Mouse (Mus musculus): ENCODE results near the gene Tbl1x.

Gene Tbl1x

GRCm38 (mm10) chrX:77608947-77609703 lies 98.3 kb downstream of the Tbl1x start:
- peak; percentile 67 for ATAC-seq (ENCODE audit: low TSS enrichment)

DNA sequence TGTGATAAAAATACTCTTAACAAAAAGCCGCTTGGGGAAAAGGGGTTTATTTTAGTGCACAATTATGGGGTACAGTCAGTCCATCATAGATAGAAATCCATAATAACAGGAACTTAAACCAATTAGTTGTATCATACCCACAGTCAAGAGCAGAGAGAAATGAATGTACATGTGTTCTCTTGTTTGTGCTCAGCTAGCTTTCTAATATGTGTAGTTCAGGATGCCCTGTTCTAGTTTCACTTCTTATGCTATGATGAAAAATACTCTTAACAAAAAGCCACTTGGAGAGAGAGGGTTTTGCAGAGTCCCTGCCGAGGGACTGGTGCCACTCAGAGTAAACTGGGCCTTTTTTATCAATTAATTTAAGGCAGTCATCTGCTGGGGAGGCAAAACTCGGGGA lies 101.1 kb downstream of the Tbl1x start:
- ATAC-seq (ENCODE audit: low TSS enrichment) = no peak

DNA sequence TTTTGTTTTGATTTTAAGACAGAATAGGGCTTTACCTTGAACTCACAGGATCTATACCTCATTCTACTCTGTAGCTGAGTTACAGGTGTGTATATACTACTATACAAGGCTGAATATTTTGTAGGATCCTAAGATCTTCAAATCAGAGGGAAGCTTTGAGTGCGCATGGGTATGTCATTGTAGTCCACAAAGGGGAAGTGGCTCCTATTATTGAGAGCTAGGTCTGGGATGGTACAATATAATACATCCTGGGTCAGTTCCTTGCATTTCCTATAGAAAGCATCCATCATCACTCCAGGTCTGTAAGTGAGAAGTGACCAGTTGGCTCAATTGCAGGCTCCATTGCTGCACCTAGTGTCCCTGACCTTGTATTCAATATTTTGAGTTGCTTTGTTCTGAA lies 102.2 kb downstream of the Tbl1x start:
- no peak for ATAC-seq (ENCODE audit: low TSS enrichment)

DNA sequence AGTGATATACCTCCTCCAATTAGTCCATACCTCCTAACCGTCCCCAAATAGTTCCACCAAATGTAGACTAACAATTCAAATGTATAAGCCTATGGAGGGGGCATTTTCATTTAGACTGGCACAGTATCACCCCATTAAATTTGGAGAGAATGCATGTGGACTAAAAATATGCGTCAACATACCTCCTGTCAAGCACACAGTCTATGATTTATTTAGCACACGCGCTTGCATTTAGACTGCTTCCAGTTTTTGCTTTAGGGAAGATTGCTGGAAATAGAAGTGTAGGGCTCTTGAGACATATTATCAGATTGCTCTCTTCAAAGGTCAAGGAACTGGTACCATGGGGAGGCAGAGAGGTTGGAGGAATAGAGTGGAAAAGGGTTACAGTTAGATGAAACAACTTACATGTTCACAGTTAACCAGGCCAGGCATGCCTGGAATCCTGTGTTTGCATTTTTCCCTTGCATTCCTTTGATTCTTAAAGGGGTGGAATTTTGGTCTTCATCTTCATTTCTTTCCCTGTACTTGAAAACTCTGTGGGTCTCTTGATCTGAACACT lies 105.0 kb downstream of the Tbl1x start:
- peak; percentile 51 for ATAC-seq (ENCODE audit: low TSS enrichment)

DNA sequence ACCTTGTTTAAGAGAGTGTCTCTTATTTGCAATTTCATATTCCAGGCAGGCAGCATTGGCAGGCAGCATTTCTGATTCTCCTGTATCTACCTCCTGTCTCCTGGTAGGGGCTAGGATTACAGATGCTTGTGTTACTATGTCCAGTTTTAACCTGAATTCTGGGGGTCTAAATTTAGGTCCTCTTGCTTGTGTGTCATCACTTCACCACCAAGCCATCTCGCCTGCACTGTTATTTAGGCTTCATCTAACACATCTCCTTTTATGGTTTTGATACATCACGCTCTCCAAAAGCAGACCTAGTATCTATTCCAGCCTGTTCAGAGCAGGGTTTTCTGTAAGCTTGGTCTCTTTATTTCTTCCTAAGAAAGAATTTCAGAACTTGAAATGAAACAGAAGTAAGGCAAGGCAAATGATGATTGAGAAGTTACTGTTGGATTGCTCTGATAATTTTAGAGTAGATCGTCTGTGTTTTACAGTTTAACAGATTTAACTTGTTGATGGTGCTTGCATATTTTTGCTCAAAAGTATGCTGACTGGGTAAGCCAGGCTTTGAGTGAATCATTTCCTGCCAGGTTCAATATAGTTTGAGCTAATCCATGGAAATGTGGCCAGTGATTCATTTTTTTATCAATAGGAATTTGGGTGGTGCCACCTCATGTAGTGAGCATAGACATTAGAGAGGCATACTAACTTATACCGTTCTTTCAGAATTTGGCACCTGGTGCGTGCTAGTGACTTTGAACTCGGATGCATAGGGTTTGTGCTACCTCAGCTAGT lies 106.7 kb downstream of the Tbl1x start:
- peak; percentile 84 for ATAC-seq (ENCODE audit: low TSS enrichment)

DNA sequence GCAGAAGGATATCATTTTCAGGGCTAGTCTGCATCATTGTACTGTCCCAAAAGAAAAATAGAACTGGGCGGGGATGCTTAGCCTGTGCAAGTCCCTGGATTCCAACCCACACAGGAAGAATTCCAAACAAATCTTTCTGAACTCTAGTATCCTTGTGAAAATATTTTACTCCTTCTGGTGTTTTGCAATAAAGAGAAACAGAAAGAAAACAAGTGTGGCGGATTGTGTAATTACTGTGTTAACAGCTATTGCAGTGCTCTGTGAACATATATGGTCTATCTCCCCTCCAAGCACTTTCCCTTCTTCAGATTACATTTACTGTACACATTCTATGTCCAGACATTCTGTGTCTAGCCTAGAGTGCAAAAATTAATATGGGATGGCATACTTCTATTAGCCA lies 119.6 kb downstream of the Tbl1x start:
- ATAC-seq (ENCODE audit: low TSS enrichment) = no peak

DNA sequence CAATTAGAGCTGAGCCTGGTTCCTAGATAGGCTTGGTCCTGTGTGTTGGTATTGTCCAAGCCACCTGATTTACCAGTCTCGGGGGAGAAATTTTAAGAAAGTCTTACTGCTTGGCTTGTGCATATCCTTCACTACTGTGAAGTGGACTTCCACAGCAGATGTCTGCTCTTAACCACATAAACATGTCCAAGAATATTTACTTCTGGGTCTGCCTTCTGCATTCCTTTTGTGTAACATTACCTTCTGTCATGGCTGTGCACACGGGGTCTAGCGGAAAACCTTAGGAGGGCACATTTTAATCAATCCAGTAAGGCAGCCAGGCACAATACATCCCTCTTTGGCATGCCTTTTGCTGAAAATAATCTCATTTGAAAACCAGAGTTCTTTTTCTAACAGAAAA lies 125.7 kb downstream of the Tbl1x start:
- no peak for ATAC-seq (ENCODE audit: low TSS enrichment)

DNA sequence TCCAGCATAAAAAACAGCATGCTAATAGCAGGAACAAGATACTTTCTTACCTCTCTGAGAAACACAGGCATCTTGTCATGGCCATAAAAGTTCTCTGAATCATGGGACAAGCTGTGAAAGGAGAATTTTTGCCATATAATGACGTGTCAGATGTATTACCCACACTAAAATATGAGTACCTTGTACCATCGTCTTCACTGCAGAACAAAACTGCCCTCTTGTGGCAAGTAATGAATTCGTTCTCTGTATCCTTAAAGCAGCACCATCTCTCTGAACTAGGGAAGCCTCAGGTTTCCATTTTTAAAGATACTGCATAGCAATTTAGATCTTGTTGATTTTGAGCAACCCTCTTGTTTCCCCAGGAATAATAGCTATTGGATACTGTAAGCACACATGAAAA lies 127.3 kb downstream of the Tbl1x start:
- peak; percentile 96 for ATAC-seq (ENCODE audit: low TSS enrichment)

DNA sequence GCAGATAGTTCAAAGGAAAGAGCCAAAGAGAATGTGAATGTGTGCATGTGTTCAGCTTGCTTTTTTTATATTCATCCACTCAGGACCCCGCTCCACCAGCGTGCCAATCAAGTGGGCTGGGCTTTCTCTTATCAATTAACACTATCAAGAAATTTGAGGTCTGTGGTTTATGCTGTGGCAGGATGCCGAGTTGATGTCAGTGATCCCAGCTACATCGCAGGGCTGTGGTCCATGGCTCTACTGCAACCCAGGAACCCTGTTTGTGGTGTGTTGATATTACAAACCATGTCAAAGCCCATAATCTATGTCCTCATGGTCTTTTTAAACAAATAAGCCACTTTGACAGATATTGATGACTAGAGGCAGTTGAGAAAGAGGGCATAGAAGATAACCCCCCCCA lies 129.5 kb downstream of the Tbl1x start:
- no peak for ATAC-seq (ENCODE audit: low TSS enrichment)

GRCm38 (mm10) chrX:77646164-77646563 lies 135.4 kb downstream of the Tbl1x start:
- ATAC-seq (ENCODE audit: low TSS enrichment) = no peak

DNA sequence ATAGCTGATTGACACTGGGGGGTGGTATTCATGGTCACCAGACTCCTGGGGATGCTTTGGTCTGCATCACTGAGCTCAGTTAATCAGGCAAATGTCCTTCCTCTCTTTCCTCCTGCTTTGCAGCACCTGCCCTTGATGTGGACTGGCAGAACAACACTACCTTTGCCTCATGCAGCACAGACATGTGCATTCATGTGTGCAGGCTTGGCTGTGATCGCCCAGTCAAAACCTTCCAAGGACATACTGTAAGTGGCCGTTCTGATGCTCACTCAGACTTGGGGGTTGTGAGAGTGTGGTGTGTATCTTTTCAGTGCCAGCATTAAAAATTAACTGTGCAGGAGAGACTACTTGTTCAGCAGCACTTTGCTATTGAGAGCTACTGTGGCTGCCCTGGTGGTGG lies 139.4 kb downstream of the Tbl1x start:
- no peak for ATAC-seq (ENCODE audit: low TSS enrichment)

DNA sequence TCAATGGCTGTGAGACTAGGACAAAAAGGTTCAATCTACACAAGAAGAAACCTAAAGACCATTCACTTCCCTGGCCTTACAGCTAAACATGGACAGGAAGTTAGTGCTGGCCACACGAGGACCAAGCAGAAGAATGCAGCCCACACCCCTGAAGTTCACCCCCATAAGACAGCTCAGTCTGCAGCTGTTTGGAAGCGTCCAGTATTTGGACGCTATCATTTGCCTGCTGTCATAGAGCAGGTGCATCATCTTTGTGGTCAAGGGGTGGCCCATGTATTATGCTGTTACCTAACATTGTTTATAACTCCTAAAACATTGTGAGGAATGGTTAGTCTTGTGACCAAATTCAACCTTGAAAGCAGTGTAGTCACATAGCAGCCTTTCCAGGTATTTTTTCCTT lies 151.2 kb downstream of the Tbl1x start:
- no peak for ATAC-seq (ENCODE audit: low TSS enrichment)

- no peak for ATAC-seq (ENCODE audit: low TSS enrichment)
Measured at GRCm38 (mm10) chrX:77663276-77663675, 152.5 kb downstream of the Tbl1x start.

- no peak for ATAC-seq (ENCODE audit: low TSS enrichment)
Measured at GRCm38 (mm10) chrX:77665030-77665429, 154.2 kb downstream of the Tbl1x start.

DNA sequence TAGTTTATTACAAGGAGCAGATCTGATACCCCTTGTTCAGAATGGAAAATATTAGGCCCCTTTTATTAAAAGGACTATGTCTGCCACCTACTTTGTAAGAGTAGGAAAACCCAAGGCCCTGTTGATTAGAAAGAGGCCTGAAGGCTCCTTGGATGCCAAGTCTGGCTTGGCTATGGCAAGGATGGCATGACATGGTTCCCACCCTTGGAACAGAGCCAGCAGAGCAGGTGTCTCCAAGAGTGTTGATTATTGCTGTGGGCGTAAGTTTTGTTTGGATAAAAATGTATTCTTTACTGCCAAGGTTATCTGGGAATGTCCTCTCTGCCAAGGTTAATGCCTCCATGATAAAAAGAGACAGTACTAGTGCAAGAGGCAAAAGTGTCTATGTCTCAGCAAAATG lies 156.1 kb downstream of the Tbl1x start:
- ATAC-seq (ENCODE audit: low TSS enrichment) = no peak

DNA sequence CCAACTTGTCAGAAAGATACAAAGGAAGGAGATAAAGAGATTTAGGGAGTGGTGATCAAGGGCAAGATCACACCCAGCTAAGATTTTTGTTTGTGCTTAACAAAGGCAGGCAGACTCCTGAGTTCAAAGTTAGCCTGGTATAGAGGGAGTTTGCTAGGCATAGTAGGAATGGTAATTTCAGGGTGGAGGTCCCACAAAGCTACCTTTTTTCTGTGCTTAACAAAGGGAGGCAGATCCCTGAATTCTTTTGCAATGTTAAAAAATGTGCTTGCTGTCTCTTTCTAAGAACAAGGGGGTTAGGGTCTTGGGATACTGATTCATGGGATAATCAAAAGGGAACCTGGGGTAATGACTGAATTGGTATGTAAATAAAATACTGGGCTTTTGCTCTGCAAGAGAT lies 156.6 kb downstream of the Tbl1x start:
- no peak for ATAC-seq (ENCODE audit: low TSS enrichment)

DNA sequence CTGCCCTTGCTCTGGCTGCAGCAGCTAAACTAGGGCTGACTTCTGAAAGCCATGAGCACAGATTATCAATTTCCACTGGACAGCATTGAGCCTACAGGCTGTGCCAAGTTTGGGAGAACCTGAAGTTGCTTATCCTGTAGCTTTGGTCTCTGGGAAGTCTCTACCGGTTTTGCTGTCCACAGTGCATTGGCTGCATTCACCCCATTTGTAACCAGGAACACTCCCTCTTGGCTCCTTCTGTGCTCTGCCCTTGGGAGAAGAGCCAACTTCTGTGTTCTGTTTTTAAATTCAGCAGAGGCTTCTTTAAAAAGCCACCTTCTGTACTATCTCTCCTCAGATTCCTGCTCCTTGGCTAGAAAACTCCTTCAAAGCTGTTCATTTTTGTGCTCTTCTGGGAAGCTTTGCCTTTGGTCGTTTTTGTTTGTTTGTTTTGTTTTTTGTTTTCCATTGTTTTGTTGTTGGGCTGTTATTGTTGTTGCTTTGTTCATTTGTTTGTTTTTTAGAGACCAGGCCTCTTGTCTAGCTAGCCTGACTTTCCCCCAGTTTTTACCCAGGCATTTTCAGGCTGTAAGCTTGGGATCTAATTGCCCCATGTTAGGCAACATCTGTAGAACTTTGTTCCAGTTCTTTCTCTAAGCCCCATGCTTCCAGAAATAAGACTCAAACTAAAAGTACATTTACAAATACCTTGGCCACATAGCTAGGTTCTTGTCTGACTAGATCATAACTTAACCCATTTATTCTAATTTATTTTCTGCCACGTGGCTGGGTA lies 159.2 kb downstream of the Tbl1x start:
- peak; percentile 91 for ATAC-seq (ENCODE audit: low TSS enrichment)
